Mouse (Mus musculus) limb, embryonic 15.5 days (tissue): Measurements from ENCODE around the gene Mbd5. TPM values are rescaled to one million over a fixed set of nuclear protein-coding genes. Genes with fewer than 3 reads are reported as not detected.

Experiments used
- polyA plus RNA-seq: library from polyadenylated mRNA; unstranded; fragments of >200 nt; fragmentation: Nextera tagmentation; extraction: Ambion mirVana; gene quantifications from 2 replicates; pipeline ENCODE4 v1.2.1, GENCODE M21; 2015

Mbd5 gene
- polyA plus RNA-seq, 1 experiment from 2014 or later = 28.8 TPM

Other genes starting within 250 kb of the Mbd5 start
- 19.0 and 19.5 TPM in 2 replicates for gene Acvr2a, start 135.4 kb upstream of the Mbd5 start, polyA plus RNA-seq
- 88.0 and 92.1 TPM in 2 replicates for gene Orc4, start 769 bp downstream of the Mbd5 start, polyA plus RNA-seq